Mouse (Mus musculus) bone marrow, adult 2 months (tissue): Measurements from ENCODE around the gene Gbp2.

Experiments used
- CTCF ChIP-seq: fragments of 200-500 bp; IDR thresholded peaks from 2 replicates; pipeline ENCODE4 v1.5.1; 2011; ENCODE audit warnings: low read length, control low read depth; ENCODE audit not compliant: control insufficient read depth, insufficient read depth
- POLR2A ChIP-seq: fragments of 200-500 bp; IDR thresholded peaks from 2 replicates; pipeline ENCODE4 v1.6.1; 2011; ENCODE audit warnings: low read depth, mild to moderate bottlenecking, control low read depth, low read length, borderline replicate concordance; ENCODE audit not compliant: control insufficient read depth

DNA sequence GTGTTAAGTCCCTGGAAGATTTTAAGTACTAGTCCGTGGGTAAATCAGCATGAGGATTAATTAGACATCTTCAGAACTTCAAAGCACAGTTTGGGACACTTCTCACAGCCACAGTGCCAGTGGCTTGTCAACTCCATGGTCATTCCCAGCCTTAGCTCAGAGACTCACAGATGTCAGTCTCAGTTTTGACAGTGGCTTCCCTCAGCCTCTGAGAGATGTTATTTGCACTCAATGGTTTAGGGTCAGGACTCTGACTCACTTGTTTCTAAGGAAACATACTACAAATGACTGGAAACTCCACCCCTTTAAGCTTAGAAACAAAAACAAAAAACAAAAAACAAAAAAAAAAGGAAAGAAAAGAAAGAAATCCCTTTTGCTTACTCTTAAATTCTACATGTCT, 796 bp upstream of the Gbp2 start:
- TF ChIP-seq CTCF (no peak), POLR2A (no peak)
